Mouse (Mus musculus) neural tube, embryonic 14.5 days (tissue): Measurements from ENCODE around the gene Zfp365. TPM values are rescaled to one million over a fixed set of nuclear protein-coding genes. Genes with fewer than 3 reads are reported as not detected.

Experiments
- ATAC-seq: fragments of 200-750 bp; cut with Nextera tagmentation; 2 replicates; pipeline ENCODE4 v1.8.0; 2017; ENCODE audit warnings: low read depth, mild to moderate bottlenecking, moderate TSS enrichment, moderate library complexity
- H3K27ac ChIP-seq: fragments of 300-500 bp; sonication (generic); 2 replicates; pipeline ENCODE4 v1.5.1; 2014; ENCODE audit warnings: low read depth, mild to moderate bottlenecking, control low read depth, low read length, moderate library complexity, mixed read lengths
- H3K27me3 ChIP-seq: fragments of 300-500 bp; sonication (generic); 2 replicates; pipeline ENCODE4 v1.6.1; 2014; ENCODE audit warnings: low read length; ENCODE audit not compliant: control insufficient read depth, insufficient read depth
- H3K36me3 ChIP-seq: fragments of 300-500 bp; sonication (generic); 2 replicates; pipeline ENCODE4 v1.6.1; 2014; ENCODE audit warnings: low read length, mixed read lengths; ENCODE audit not compliant: control insufficient read depth, insufficient read depth
- H3K4me1 ChIP-seq: fragments of 300-500 bp; sonication (generic); 2 replicates; pipeline ENCODE4 v1.6.1; 2014; ENCODE audit warnings: low read length; ENCODE audit not compliant: control insufficient read depth, insufficient read depth
- H3K4me2 ChIP-seq: fragments of 300-500 bp; sonication (generic); 2 replicates; pipeline ENCODE4 v1.6.1; 2014; ENCODE audit warnings: mild to moderate bottlenecking, low read depth, low read length, control low read depth
- H3K4me3 ChIP-seq: fragments of 300-500 bp; sonication (generic); 2 replicates; pipeline ENCODE4 v1.5.1; 2014; ENCODE audit warnings: low read depth, low read length, control low read depth, mixed read lengths
- H3K9ac ChIP-seq: fragments of 300-500 bp; sonication (generic); replicated peaks from 2 replicates; pipeline ENCODE4 v1.6.1; 2014; ENCODE audit warnings: low read depth, mild to moderate bottlenecking, control low read depth, low read length, mixed read lengths
- H3K9me3 ChIP-seq: fragments of 300-500 bp; sonication (generic); 2 replicates; pipeline ENCODE4 v1.6.1; 2016; ENCODE audit warnings: low read length; ENCODE audit not compliant: control insufficient read depth
- WGBS: fragments of 180-500 bp; shearing (Covaris S2); extraction: QIAGEN DNeasy Blood & Tissue Kit; methylation state at CpG from one replicate; pipeline ENCODE4 v1.1.7; 2014; 5-methylcytosine and 5-hydroxymethylcytosine counted together
- polyA plus RNA-seq: library from polyadenylated mRNA; unstranded; fragments of >200 nt; fragmentation: Nextera tagmentation; extraction: Ambion mirVana; gene quantifications from 2 replicates; pipeline ENCODE4 v1.2.1, GENCODE M21; 2014

The Zfp365 gene
- polyA plus RNA-seq, 1 experiment from 2014 or later, result 4.4 TPM

- ATAC-seq, result no peak
- Histone ChIP-seq H3K4me1 (no peaks in the 10 kb centered on the region), H3K27me3 (no peaks in the 10 kb centered on the region), H3K36me3 (no peaks in the 10 kb centered on the region), H3K27ac (no peak overlapping the region), H3K4me2 (no peak overlapping the region), H3K4me3 (no peak overlapping the region), H3K9me3 (no peaks in the 10 kb centered on the region), H3K9ac (no peak overlapping the region)
- 74% methylated on average over 10 of the region's 10 CpGs for WGBS
These were observed 70.9 kb downstream of the Zfp365 start for GRCm38 (mm10) chr10:67841596-67841995.

GRCm38 (mm10) chr10:67840735-67841134 is 71.7 kb downstream of the Zfp365 start:
- Histone ChIP-seq H3K4me3 (no peak overlapping the region), H3K4me2 (no peak overlapping the region), H3K36me3 (no peaks in the 10 kb centered on the region), H3K27ac (no peak overlapping the region), H3K9me3 (no peaks in the 10 kb centered on the region), H3K9ac (no peak overlapping the region), H3K27me3 (no peaks in the 10 kb centered on the region), H3K4me1 (no peaks in the 10 kb centered on the region)
- no peak for ATAC-seq
- WGBS, result 96% methylated on average over 4 of the region's 4 CpGs

GRCm38 (mm10) chr10:67839156-67839555 is 73.3 kb downstream of the Zfp365 start:
- Histone ChIP-seq H3K9me3 (no peaks in the 10 kb centered on the region), H3K36me3 (no peaks in the 10 kb centered on the region), H3K9ac (no peak overlapping the region), H3K4me1 (no peaks in the 10 kb centered on the region), H3K27me3 (no peaks in the 10 kb centered on the region), H3K4me2 (no peak overlapping the region), H3K27ac (no peak overlapping the region), H3K4me3 (no peak overlapping the region)
- 83% methylated on average over 3 of the region's 3 CpGs for WGBS
- ATAC-seq, result no peak

DNA sequence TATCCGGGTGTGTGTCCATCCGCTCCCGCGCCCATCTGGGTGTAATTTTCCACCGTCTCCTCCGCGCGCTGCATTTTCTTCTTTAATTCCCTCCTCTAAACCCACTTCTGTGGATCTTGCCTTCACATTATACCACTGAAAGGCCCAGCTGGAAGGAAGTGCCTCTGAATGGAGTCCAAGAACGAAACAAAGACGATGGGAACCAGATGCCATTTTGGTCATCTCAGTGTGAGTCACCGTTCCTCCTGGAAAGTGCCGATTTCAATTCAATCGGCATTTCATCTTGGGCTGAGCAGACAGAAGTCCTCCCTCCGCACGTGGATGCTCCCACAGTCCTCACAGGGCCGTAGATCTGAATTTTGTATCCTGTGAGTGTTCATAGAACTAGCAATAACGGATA is 76.0 kb downstream of the Zfp365 start:
- no peak overlapping the region for H3K4me2 ChIP-seq
- H3K4me3 ChIP-seq, result no peak overlapping the region
- no peak overlapping the region for H3K9ac ChIP-seq
- H3K27ac ChIP-seq, result no peak overlapping the region
- no peak for ATAC-seq
- H3K36me3 ChIP-seq, result no peaks in the 10 kb centered on the region
- no peaks in the 10 kb centered on the region for H3K9me3 ChIP-seq
- 78% methylated on average over 17 of the region's 17 CpGs for WGBS
- H3K27me3 ChIP-seq, result no peaks in the 10 kb centered on the region
- no peaks in the 10 kb centered on the region for H3K4me1 ChIP-seq

Other genes starting within 250 kb of the Zfp365 start
- 2.0 and 2.5 TPM in 2 replicates for gene Rtkn2, start 66.9 kb upstream of the Zfp365 start, polyA plus RNA-seq